16 mouse cellular contexts compared by ENCODE assay signal in the genomic region with DNA sequence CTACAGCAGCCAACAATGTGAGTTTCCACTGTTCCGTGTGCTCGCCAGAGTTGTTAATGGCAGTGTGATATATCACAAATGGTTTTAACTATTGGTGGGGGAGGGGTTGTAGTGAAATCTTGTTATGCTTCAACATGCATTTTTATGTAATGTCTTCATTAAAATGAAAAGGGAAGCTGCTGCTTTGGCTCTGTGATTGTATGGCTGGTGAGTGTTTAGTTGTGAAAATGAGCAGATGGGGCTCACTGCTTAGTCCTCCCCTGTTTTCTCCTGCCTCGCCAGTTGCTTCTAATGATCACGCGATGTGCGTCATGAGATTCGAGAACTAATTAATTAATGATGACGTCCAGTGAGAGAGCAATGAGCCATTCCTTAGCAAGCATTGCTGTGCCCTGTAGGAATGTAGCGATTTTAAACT. TPM values are rescaled to one million over a fixed set of nuclear protein-coding genes. Genes with fewer than 3 reads are reported as not detected.
DNase-seq lines count a peak whose midpoint lies in the region; ATAC-seq and TF ChIP-seq lines count a peak whose summit lies in the region.
"Had no signal": no experiment of that assay in that cellular context is flagged by ENCODE, and none has a peak within 500 bp of the region (broad histone marks: within the 10 kb centered on the region; RNA-seq: fewer than 3 reads in every experiment).

No protein-coding gene starts in this region.

- intact Hi-C loops in heart, postnatal 14 days (cut with DNase I) = no loop called here
- intact Hi-C loops in gastrocnemius, adult 2 months (cut with DNase I) = no loop called here

- H3K4me3 ChIP-seq in neural tube, embryonic 13.5 days = no peak overlapping the region
- H3K4me3 ChIP-seq in forebrain, embryonic 16.5 days (replicated peaks; ENCODE audit: low read length) = no peak overlapping the region
- H3K4me3 ChIP-seq in gastrocnemius, adult 2 months = no peak overlapping the region
- H3K4me3 ChIP-seq: heart, adult 2 months; limb, embryonic 12.5 days had no signal

- peak; percentile 80 for ATAC-seq in neural tube, embryonic 13.5 days (ENCODE audit: low read depth)
- peak; percentile 84; the same call in 1 of the 2 replicates for ATAC-seq in forebrain, embryonic 16.5 days
- ATAC-seq: liver, postnatal 0 days had no signal

- peaks cover 20% of the 10 kb centered on the region for H3K27me3 ChIP-seq in neural tube, embryonic 13.5 days
- H3K27me3 ChIP-seq in forebrain, embryonic 16.5 days (replicated peaks; ENCODE audit: control insufficient read depth, insufficient read depth, low read length) = peaks cover 31% of the 10 kb centered on the region
- H3K27me3 ChIP-seq: limb, embryonic 12.5 days had no signal

- H3K4me1 ChIP-seq in neural tube, embryonic 13.5 days (replicated peaks) = peaks cover 16% of the 10 kb centered on the region
- no peaks in the 10 kb centered on the region for H3K4me1 ChIP-seq in forebrain, embryonic 16.5 days (replicated peaks; ENCODE audit: control insufficient read depth, insufficient read depth, low read length)
- H3K4me1 ChIP-seq: limb, embryonic 12.5 days had no signal

- H3K9me3 ChIP-seq in neural tube, embryonic 13.5 days = no peaks in the 10 kb centered on the region
- H3K9me3 ChIP-seq in forebrain, embryonic 16.5 days (ENCODE audit: control insufficient read depth, low read length) = no peaks in the 10 kb centered on the region
- H3K9me3 ChIP-seq: G1E; limb, embryonic 12.5 days had no signal

- no peak overlapping the region for H3K9ac ChIP-seq in neural tube, embryonic 13.5 days
- no peak overlapping the region for H3K9ac ChIP-seq in forebrain, embryonic 16.5 days (replicated peaks; ENCODE audit: low read depth, low read length)
- H3K9ac ChIP-seq: limb, embryonic 12.5 days; liver, postnatal 0 days had no signal

- TF ChIP-seq CTCF in gastrocnemius, adult 2 months (IDR thresholded peaks at IDR 0.05) = no peak

- WGBS in neural tube, embryonic 13.5 days = 51% methylated on average over 9 of the region's 9 CpGs
- 37% methylated on average over 9 of the region's 9 CpGs for WGBS in forebrain, embryonic 16.5 days

- H3K4me2 ChIP-seq in neural tube, embryonic 13.5 days = peak overlapping the region; percentile 24
- peak overlapping the region; percentile 24 for H3K4me2 ChIP-seq in forebrain, embryonic 16.5 days (ENCODE audit: low read length)
- H3K4me2 ChIP-seq: limb, embryonic 12.5 days had no signal

- 0 out of 2 replicates have a peak, but pooled peaks cover 2% of the 10 kb centered on the region for H3K36me3 ChIP-seq in neural tube, embryonic 13.5 days
- H3K36me3 ChIP-seq in forebrain, embryonic 16.5 days (ENCODE audit: control insufficient read depth, insufficient read depth) = no peaks in the 10 kb centered on the region

- peak; percentile 65 for DNase-seq in heart, adult 11 months
- no peak for DNase-seq in heart, postnatal 14 days
- no peak for DNase-seq in neural tube, embryonic 10.5 days (ENCODE audit: extremely low spot score, low spot score)
- DNase-seq in retina, embryonic 14.5 days (ENCODE audit: low spot score) = peak; percentile 28
- no peak for DNase-seq in gastrocnemius, adult 2 months
- DNase-seq in cerebellum, postnatal 36 days = no peak
- DNase-seq: B cell, adult 2 months; cerebellum, postnatal 10 days; heart, adult 2 months; kidney, adult 11 months; liver, postnatal 0 days had no signal

- H3K27ac ChIP-seq in neural tube, embryonic 13.5 days (replicated peaks) = peak overlapping the region; percentile 74
- peak overlapping the region; percentile 31 for H3K27ac ChIP-seq in forebrain, embryonic 16.5 days (ENCODE audit: low read length)
- H3K27ac ChIP-seq in gastrocnemius, adult 2 months = no peak overlapping the region
- H3K27ac ChIP-seq: heart, adult 2 months; limb, embryonic 12.5 days; macrophage had no signal

RNA-seq across cellular contexts. Expression of gene Vps4a, which starts 45.6 kb away (rescaled TPM):
- total RNA-seq in heart, postnatal 14 days (2021) = 10 to 100 TPM; 55.6 to 59.1 TPM
- polyA plus RNA-seq in neural tube, embryonic 13.5 days (2015; fragmentation: Nextera tagmentation; extraction: Ambion mirVana) = 131 and 139 TPM in 2 replicates
- polyA plus RNA-seq in forebrain, embryonic 16.5 days (2015; fragmentation: Nextera tagmentation; extraction: Ambion mirVana) = 153 and 158 TPM in 2 replicates
- total RNA-seq in gastrocnemius, adult 2 months (2021) = 10 to 100 TPM; 65.2 to 67.8 TPM

RNA-seq across cellular contexts. Expression of gene Sntb2, which starts 49.9 kb away (rescaled TPM):
- 10 to 100 TPM; 19.9 to 21.0 TPM for total RNA-seq in heart, postnatal 14 days (2021)
- polyA plus RNA-seq in neural tube, embryonic 13.5 days (2015; fragmentation: Nextera tagmentation; extraction: Ambion mirVana) = 7.1 and 8.0 TPM in 2 replicates
- 2.8 and 4.8 TPM in 2 replicates for polyA plus RNA-seq in forebrain, embryonic 16.5 days (2015; fragmentation: Nextera tagmentation; extraction: Ambion mirVana)
- 1 to 10 TPM; 3.5 to 5.1 TPM for total RNA-seq in gastrocnemius, adult 2 months (2021)

Comparison
In these comparisons a context has a peak if more than half of its experiments do, and no peak if none do; other contexts are left out.
1. DNase-seq: peak in heart, adult 11 months (single experiment) and retina, embryonic 14.5 days (single experiment); none in heart, postnatal 14 days (0 of 2), neural tube, embryonic 10.5 days (single experiment), gastrocnemius, adult 2 months (single experiment) and cerebellum, postnatal 36 days (0 of 2).